Mouse (Mus musculus) gastrocnemius, postnatal 4 days (tissue): ENCODE results near the gene Mboat1. TPM values are rescaled to one million over a fixed set of nuclear protein-coding genes. Genes with fewer than 3 reads are reported as not detected.
A peak's percentile ranks its signal among the peaks of the same experiment; 100 is the strongest.

Source experiments
- DNase-seq, 2 experiments: peaks; one replicate each; pipeline ENCODE4 v3.0.0; 2021 to 2022; ENCODE audit warnings: low spot score in 2 of 2, mixed read lengths in 2 of 2
- total RNA-seq, 2 experiments: library from RNA; stranded (reverse); gene quantifications; 2 replicates each; pipeline ENCODE4 v1.2.3; 2021

Mboat1 gene
- total RNA-seq, 2 experiments from 2014 or later = 6.8 to 8.2 TPM

GRCm38 (mm10) chr13:30185549-30185948 lies 49.3 kb downstream of the Mboat1 start:
- no peak for DNase-seq

- no peak for DNase-seq
Measured at GRCm38 (mm10) chr13:30185959-30186358, 49.7 kb downstream of the Mboat1 start.

GRCm38 (mm10) chr13:30186456-30186855 lies 50.2 kb downstream of the Mboat1 start:
- DNase-seq = peak in 1 of 2 experiments; percentile 25

GRCm38 (mm10) chr13:30192031-30192716 lies 55.9 kb downstream of the Mboat1 start:
- no peak for DNase-seq

- no peak for DNase-seq
Measured at GRCm38 (mm10) chr13:30193363-30193762, 57.1 kb downstream of the Mboat1 start.

GRCm38 (mm10) chr13:30194834-30195233 lies 58.5 kb downstream of the Mboat1 start:
- DNase-seq = no peak

- DNase-seq = no peak
Measured at GRCm38 (mm10) chr13:30196661-30197060, 60.4 kb downstream of the Mboat1 start.

GRCm38 (mm10) chr13:30198101-30198570 lies 61.8 kb downstream of the Mboat1 start:
- no peak for DNase-seq

GRCm38 (mm10) chr13:30199821-30200220 lies 63.5 kb downstream of the Mboat1 start:
- no peak for DNase-seq

- no peak for DNase-seq
Measured at GRCm38 (mm10) chr13:30200737-30201136, 64.4 kb downstream of the Mboat1 start.

- no peak for DNase-seq
Measured at GRCm38 (mm10) chr13:30203018-30203417, 66.7 kb downstream of the Mboat1 start.

GRCm38 (mm10) chr13:30208176-30208575 lies 71.9 kb downstream of the Mboat1 start:
- no peak for DNase-seq

GRCm38 (mm10) chr13:30213276-30213675 lies 77.0 kb downstream of the Mboat1 start:
- DNase-seq = no peak

GRCm38 (mm10) chr13:30217588-30218371 lies 81.5 kb downstream of the Mboat1 start:
- no peak for DNase-seq

GRCm38 (mm10) chr13:30219597-30219996 lies 83.3 kb downstream of the Mboat1 start:
- DNase-seq = no peak

- DNase-seq = no peak
Measured at GRCm38 (mm10) chr13:30221316-30221715, 85.0 kb downstream of the Mboat1 start.

- DNase-seq = no peak
Measured at GRCm38 (mm10) chr13:30224114-30224513, 87.8 kb downstream of the Mboat1 start.

- no peak for DNase-seq
Measured at GRCm38 (mm10) chr13:30224659-30225058, 88.4 kb downstream of the Mboat1 start.

- DNase-seq = no peak
Measured at GRCm38 (mm10) chr13:30228762-30229161, 92.5 kb downstream of the Mboat1 start.

GRCm38 (mm10) chr13:30229625-30230139 lies 93.4 kb downstream of the Mboat1 start:
- DNase-seq = no peak

GRCm38 (mm10) chr13:30235056-30235750 lies 98.9 kb downstream of the Mboat1 start:
- no peak for DNase-seq

- no peak for DNase-seq
Measured at GRCm38 (mm10) chr13:30239396-30239795, 103.1 kb downstream of the Mboat1 start.
